Mouse (Mus musculus): ENCODE results near the gene Mon1a.

Mon1a gene

DNA sequence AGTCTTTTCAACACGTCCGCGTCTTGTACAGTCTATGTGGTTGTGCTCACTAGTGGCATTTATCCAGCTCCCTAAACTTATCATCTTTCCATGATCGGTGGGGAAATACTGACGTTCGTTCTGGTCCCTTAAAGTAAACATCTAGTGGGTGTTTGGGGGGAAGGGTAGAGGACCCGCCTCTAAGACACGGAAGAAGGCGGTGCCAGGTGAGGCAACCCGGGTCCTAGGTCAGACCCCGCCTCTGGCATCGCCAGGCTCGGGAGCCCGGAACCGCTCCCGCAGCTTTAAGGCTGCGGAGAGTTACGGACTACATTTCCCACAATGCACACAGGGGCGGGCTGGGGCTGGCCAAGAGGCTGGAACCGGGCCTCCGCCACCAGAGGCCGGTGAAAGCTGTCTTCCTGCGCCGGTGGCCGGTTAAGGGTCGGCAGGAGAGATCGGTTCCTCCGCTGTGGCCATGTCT lies at the start of gene Mon1a:
Gene Mon1a (plus strand): TSS at position 348 of the 463 bp plus-strand sequence.
- peak; percentile 87 for DNase-seq (ENCODE audit: low read depth, low spot score)

DNA sequence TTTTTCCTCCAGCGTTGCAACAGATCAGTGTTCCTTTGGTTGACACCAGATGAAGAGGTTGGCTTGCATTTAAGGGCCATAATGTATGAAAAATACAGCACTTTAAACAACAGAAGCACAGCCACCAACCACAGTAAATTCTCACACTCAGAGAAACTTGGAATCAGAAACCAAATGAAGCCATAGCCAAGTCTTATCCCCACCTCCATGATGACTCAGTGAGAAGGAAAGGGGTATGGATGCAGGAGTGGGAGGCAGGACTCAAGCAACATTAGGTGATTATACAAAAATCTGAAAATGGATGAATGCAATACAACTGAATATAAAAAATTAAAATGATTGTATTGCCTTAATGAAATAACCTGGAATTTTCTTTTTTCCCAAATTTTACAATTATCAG lies 49.1 kb upstream of the Mon1a start:
- DNase-seq (ENCODE audit: low read depth, low spot score) = no peak

DNA sequence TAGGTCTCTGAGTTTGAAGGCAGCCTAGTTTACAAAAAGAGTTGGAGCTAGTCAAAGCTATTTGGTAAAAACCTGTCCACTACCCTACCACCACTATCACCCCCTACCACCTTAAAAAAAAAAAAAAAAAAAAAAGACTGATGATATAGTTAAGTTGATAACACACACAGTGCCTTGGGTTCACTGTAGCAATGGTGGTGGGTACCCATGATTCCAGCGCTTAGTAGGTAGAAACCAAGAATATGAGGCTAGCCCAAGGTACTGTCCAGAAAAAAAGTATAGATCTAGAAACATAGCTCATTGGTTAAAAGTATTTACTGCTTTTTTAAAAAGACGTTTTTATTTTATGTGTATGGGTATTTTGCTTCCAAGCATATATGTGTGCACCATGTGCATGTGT lies 45.2 kb upstream of the Mon1a start:
- no peak for DNase-seq (ENCODE audit: low read depth, low spot score)

DNA sequence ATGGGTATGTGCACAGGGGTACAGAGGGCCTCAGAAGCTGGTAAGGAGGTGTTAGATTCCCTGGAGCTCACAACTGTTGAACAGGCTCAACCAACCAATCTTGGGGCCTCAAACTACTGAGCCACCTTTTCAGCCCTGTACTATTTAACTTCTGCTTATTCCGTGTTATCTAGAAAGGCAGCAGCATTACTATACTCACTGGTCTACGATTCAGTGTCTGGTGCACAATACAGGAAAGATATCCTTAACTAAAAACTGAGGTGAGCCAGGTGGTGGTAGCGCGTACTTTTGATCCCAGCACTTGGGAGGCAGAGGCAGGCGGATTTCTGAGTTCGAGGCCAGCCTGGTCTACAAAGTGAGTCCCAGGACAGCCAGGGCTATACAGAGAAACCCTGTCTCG lies 39.0 kb upstream of the Mon1a start:
- no peak for DNase-seq (ENCODE audit: low read depth, low spot score)

DNA sequence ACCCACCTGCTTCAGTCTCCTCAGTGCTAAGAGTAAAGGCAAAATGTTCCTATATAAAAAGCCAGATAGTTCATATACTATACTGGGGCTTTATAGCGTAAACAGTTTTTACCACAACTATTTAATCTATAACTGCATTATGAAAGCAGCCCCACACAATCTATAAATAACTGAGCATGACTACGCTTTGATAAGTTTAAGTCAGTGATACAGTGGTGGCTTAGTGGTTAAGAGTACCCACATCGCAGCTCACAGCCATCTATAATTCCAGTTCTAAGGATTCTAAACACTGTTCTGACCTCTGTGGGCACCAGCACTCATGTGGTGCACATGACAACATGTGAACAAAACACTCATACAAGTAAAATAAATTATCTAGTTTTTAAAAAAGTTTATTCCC lies 29.6 kb upstream of the Mon1a start:
- DNase-seq (ENCODE audit: low read depth, low spot score) = no peak

DNA sequence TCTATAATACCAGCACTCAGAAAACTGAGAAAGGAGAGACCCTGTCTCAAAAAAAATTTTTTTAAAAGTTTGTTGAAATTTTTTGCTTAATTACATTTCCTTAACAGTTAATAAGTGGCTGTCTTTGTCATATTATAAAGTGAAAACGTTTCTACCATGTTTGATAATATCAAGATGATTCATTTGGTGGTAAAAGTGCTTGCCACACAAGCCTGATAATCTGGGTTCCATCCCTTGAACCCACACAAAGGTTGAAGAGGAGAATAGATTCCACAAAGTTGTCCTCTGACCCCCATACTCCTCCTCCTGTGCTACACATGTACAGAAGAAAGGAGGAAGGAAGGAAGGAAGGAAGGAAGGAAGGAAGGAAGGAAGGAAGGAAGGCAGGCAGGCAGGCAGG lies 23.5 kb upstream of the Mon1a start:
- no peak for DNase-seq (ENCODE audit: low read depth, low spot score)

DNA sequence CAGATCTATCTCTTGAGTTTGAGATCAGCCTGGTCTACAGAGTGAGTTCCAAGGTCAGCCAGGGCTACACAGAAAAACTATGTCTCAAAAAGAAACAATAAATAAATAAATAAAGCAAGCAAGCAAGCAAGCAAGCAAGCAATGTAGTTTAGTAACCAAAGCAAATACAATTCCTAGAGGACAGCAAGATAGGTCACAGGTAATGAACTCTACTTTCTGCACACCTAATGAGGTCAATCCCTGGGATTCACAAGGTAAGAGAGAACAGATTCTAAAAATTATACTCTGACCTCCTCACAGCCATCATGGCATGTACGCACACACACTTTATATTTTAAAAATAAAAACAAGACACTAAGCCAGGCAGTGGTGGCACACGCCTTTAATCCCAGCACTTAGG lies 21.9 kb upstream of the Mon1a start:
- DNase-seq (ENCODE audit: low read depth, low spot score) = no peak

DNA sequence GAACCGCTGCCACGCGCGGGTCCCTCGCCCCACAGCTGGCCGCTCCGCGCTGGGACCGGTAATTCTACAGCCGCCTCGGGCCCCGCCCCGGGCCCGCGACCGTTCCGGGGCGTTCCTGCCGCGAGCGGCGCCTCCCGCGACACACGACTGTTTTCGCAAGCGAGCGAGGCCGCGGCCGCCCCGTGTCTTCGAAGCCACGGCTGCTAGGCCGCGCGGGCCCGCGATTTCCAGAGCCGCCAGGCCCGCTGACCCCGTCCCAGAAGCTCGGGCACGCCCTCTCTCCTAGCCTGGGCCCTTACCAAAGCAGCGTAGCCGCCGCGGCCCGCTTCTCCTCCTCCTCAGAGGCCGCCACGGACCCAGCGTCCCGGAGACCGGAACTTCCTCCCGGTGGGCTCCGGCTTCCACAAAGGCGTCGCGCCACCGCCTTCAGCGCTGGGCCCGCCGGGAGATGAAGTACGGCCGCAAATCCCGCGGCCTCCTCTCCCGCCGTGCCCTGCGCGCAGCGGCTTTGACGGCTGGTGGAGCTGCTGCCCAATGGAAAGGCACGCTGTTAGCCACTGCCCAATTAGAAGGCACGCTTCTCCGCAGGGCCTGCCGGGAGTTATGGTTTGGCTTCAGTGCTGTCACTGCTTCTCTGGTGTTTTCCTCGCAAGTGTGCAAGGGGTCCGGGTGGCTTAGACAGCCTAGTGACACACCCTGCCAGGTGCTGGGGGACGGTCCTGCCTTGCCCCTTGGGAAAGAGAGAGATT lies 15.4 kb upstream of the Mon1a start:
- peak; percentile 94 for DNase-seq (ENCODE audit: low read depth, low spot score)

DNA sequence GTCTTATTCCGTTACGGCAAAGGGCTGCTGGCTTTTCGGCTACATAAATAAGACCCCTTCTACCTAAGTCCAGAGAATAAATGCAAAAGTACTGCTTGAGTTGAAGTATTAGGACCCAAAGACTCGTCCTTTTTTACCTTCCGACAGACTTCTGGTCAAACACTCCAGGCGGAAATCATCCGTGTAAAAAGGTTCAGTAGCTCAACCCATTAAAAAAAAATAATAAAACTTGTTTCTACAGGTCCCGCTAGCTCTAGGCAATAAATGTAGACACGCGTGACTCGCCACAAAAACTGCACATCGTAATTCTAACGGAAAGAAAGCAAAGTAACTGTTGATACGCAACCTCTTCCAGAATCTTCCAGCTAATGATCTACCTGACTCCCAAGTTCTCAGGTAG lies 14.8 kb upstream of the Mon1a start, which contains the start of gene Rbm6:
Gene Rbm6 (minus strand): TSS at position 101 of the 400 bp plus-strand sequence.
- DNase-seq (ENCODE audit: low read depth, low spot score) = no peak

DNA sequence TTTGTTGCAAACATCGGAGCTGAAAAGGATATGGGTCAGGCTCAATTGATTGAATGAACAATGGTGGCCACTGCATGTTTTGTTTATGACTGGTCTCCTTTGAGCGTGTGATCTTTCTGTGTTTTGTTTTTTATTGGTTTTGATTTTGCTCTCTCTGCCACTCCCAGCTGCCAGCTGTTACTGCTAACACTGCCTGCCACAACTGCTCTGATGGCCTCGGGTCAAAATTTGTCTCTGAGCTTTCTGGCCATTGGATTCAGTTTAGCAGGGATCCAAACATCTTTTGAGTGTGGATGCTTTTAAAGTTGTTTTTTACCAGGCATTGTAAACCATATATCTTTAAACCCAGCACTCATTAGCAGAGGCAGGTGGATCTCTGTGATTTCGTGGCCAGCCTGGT lies 7.5 kb upstream of the Mon1a start:
- no peak for DNase-seq (ENCODE audit: low read depth, low spot score)

DNA sequence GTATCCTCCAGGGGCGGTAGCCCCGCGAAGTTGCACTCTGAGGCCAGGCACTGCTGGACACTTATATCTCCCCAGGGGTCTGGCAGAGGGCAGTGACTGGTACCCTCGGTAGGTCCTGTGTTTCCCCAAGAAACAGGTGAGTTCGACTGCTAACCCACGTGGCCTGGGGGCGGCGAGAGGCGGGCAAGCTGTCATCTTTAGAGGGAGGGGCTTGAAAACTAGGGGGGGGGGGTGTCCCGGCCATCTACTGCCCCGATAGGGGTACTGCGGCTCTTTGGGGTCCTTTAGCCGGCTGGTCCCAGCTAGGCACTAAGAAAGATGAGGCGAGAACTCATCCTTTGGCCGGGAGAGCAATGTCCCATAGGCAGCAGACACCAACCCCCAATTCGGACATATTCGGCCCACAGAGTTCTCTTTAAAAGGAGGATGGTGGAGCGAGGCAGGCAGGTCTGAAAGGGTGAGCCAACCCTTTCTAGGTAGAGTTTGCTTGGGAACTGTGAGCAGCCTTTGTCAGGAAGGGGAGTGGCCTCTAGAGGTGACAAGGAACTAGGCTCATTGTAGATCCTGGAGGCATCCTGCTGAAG lies 408 bp downstream of the Mon1a start:
- DNase-seq (ENCODE audit: low read depth, low spot score) = peak; percentile 35

DNA sequence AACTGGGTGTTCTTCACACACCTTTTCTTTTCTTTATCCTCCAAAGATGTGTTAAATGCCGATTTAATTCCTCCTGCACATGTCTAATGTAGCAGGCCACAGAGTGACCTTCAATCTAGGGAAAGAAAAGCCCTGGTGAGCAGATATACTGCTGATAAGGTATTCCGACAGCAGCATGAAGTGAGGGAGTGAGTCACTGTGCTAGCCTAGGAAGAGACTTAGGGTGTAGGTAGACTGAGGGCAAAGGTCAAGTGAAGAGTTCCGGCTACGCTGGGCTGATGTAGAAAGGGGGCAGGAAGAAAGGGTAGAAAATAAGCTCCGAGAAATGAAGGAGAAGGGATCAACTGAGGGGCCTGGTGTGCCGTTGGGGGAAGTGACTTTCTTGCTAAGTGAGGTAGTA lies 2.3 kb downstream of the Mon1a start:
- no peak for DNase-seq (ENCODE audit: low read depth, low spot score)

DNA sequence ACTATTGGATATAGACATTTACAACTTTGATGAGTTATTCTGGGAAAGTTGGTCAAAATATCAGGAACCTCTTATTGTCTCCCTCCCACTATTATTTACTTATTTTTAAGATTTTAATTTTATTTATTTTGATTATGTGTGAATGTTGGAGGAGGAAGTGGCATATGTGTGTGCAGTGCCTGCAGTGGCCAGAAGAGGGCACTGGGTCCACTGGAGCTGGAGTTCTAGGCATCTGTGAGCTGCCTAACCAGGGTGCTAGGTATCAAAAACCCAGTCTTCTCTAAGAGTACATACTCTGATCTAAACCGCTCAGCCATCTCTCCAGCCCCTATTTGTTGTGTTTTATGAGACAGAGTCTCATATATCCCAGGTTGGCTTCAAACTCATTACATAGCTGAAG lies 3.1 kb downstream of the Mon1a start:
- DNase-seq (ENCODE audit: low read depth, low spot score) = no peak

DNA sequence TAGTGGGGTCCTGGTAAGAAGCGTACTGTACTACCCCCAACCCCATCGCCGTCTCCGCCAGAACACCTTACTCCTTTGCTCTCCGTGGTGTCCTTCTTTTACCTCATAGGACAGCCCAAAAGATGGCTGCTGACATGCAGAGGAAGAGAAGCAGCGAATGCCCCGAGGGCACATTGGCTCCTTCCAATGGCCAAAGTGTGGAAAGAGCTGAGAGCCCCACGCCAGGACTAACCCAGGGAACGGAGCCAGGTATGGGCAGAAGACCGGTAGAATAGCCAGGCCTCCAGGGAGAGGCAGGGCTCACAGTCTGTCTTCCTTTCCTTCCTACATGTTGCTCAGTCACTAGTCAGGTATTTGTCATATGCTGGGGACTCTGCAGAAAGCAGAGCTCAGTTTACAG lies 10.6 kb downstream of the Mon1a start:
- DNase-seq (ENCODE audit: low read depth, low spot score) = no peak

DNA sequence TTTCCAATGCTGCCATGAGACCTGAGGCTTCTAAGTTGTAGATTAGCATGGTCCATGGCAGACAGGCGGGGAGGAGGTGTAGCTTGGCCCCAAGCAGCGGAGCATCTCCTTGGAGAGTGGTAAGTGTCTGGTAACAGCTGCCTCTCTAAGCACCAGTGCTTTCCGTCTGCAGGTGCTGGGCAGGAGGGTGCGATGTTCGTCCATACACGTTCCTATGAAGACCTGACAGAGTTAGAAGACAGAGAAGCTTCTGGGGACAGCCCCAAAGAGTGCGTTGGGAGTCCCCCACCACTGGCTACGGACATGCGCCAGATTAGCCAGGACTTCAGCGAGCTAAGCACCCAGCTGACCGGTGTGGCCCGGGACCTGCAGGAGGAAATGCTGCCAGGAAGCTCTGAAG lies 11.9 kb downstream of the Mon1a start:
- DNase-seq (ENCODE audit: low read depth, low spot score) = no peak

DNA sequence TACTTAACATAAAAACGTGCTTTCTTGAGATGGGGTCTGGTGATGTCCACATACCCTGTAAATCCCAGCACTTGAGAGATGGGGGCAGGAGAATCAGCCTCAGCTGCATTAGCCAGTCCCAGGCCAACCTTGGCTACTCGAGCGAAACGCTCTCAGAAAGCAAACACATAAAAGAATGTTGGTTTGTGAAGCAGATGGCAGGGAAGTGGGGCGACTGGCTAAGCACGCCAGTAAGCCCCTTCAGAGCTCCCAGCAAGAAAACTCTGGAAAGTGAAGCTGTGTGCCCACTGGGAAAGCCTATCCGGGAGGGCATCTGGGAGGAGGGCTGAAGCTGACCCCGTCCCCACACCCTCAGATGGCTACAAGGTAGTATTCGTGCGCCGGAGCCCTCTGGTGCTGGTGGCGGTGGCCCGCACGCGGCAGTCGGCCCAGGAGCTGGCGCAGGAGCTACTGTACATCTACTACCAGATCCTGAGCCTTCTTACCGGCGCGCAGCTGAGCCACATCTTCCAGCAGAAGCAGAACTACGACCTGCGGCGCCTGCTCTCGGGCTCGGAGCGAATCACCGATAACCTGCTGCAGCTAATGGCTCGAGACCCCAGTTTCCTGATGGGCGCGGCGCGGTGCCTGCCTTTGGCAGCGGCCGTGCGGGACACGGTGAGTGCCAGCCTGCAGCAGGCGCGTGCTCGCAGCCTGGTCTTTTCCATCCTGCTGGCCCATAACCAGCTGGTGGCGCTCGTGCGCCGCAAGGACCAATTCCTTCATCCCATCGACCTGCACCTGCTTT lies 13.1 kb downstream of the Mon1a start:
- DNase-seq (ENCODE audit: low read depth, low spot score) = peak; percentile 88

DNA sequence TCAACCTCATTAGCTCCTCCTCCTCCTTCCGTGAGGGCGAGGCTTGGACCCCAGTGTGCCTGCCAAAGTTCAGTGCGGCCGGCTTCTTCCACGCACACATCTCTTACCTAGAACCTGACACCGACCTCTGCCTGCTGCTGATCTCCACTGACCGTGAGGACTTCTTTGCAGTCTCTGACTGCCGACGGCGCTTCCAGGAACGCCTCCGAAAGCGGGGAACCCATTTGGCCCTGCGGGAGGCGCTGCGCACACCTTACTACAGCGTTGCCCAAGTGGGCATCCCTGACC lies 13.6 kb downstream of the Mon1a start:
- no peak for DNase-seq (ENCODE audit: low read depth, low spot score)

DNA sequence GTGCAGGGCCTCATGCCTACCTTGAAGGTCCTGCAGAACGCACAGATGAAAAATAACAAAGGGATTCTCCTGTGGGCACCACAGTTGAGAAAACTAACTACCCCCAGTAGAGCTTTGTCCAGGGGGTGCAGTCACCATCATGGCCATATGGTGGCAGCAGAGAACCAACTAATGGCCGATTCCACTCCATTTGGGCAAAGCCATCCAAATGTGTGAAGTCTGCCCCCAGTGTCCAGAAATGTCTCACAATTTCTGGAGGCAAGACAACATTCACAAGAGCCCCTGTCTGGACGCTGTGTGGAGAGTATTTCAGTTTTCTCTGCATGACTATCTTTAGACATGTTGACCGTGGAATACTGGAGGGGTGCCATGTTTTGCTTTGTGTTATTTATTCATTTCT lies 16.8 kb downstream of the Mon1a start:
- peak; percentile 89 for DNase-seq (ENCODE audit: low read depth, low spot score)

DNA sequence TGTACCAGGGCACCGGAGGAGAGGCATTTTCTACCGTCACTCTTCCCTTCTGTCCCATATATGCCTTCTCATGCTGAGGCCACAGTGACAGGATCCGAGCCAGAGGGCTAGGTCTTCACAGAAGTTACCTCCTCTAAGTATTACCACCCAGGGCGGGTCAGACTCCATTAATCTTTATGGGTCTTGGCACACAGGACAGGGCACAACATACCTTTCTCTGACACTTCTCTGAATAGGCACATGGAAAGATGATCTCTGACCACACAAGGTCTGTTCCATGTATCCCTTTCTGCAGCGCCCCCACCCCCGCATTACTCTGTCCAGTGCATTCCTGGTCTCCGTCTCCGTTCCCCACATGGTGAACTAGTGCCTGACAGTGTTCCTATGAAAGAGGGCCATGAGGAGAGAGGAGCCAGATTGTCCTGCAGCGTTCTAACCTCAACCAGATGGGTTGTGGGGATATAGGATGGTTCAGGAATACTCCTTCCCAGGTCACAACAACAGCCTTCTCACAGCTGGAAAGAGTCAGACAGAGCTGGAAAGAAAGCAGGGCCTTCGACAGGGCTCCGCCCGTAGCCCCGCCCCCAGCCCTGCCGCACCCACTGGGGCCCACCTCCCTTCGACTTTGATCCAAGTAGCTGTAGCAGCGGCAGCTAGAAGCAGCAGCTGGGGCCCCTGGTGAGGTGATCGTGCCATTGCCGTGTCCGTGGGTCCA lies 18.5 kb downstream of the Mon1a start, which contains the start of gene Mst1r:
Gene Mst1r (plus strand): TSS at position 622 of the 715 bp plus-strand sequence.
- peak; percentile 74 for DNase-seq (ENCODE audit: low read depth, low spot score)

DNA sequence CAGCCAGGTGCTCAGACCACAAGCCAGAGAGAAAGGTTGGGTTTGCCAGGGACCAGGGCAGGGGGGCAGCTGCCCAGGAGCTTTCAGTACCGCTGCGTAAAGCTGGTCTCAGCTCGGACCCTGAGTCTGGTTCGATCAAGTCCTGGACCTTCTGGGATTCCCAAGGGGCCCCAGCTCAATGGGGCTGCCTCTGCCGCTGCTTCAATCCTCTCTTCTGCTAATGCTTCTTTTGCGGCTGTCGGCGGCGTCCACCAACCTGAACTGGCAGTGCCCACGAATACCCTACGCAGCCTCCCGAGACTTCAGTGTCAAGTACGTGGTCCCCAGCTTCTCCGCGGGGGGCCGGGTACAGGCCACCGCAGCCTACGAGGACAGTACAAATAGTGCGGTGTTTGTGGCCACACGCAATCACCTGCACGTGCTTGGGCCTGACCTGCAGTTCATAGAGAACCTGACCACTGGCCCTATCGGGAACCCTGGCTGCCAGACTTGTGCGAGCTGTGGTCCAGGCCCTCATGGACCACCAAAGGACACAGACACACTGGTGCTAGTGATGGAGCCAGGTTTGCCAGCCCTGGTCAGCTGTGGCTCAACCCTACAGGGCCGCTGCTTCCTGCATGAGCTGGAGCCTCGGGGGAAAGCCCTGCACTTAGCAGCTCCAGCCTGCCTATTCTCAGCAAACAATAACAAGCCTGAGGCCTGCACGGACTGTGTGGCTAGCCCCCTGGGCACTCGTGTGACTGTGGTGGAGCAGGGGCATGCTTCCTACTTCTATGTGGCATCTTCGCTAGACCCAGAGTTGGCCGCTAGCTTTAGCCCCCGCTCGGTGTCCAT lies 19.2 kb downstream of the Mon1a start:
- no peak for DNase-seq (ENCODE audit: low read depth, low spot score)

DNA sequence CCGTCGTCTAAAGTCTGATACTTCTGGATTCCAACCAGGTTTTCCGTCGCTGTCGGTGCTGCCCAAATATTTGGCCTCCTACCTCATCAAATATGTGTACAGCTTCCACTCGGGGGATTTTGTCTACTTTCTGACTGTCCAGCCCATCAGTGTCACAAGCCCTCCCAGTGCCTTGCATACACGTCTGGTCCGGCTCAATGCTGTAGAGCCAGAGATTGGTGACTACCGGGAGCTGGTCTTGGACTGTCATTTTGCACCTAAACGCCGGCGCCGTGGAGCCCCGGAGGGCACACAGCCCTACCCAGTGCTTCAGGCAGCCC lies 19.8 kb downstream of the Mon1a start:
- no peak for DNase-seq (ENCODE audit: low read depth, low spot score)
